Mouse (Mus musculus): ENCODE measurements around the gene Ccnk.

Ccnk gene

GRCm38 (mm10) chr12:108251034-108251792 is 71.8 kb downstream of the Ccnk start:
- DNase-seq, result no peak

DNA sequence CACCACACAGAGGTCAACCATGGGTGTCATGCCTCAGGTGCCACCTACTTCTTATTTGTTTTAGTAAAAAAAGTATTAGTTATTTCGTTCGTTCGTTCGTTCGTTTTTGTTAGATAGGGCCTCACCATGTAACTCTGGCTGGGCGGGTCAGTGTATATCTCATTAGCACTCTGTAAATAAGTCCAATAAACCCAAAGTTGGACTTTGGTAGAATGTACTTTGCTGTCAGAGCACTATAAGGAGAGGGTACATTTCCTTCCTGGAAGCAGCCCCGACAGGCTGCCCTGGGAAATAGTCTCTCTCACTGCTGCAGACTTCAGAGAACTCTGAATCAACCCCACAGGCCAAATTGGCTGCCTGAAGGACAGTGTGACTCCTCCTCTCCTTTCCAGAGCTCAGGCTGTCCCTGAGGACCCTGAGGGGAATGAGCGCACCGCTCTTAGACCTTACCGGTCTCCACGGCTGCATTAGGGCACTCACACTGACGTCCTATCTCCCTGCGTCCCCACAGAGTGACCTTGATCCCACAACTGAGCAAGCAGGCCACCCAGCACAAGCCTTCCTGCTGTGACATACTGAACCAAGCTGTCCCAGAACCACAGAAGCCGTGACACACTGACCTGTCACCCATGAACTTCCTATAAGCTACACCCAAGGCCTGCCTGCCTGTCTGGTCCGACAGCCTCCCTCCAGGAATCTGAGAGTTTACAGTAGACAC is 72.6 kb downstream of the Ccnk start:
- no peak for DNase-seq

Measured in kidney, postnatal 14 days (tissue).